Mouse (Mus musculus) embryo, embryonic 9.5 days (tissue): ENCODE data around the gene Lars2.
"Not testable (repeated sequence)": the region's sequence is repeated elsewhere in the genome, so short reads cannot be mapped to it uniquely, and the experiment has no call there.

ENCODE experiments used
- DNase-seq: peaks from one replicate; pipeline ENCODE4 v3.0.0-alpha.2; 2017; ENCODE audit errors: extremely low spot score

Lars2 gene

GRCm38 (mm10) chr9:123366708-123367385 lies at the start of gene Lars2:
TSS of gene Lars2 (plus strand) at chr9:123366927.
- peak; percentile 95 for DNase-seq

GRCm38 (mm10) chr9:123326106-123326505 lies 40.6 kb upstream of the Lars2 start:
- DNase-seq: no peak

DNA sequence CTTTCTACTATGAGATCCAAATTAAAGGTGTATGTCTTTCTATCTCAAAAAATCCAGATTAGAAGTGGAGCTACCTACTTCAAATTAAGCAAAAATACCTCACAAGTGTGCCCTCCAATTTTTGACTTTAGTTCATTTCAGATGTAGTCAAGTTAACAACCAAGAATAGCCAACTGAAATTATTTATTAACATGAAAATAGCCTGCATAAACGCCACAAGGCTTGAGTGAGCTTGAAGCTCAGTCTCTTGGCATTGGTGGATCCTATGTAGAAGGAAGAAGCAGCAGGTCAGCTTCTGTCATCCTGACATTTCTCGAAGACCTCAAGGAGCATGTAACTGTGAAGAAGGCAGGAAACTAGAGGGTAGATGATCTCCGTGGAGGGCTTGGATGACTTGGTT lies 38.4 kb upstream of the Lars2 start:
- no peak for DNase-seq

GRCm38 (mm10) chr9:123329831-123330230 lies 36.9 kb upstream of the Lars2 start:
- DNase-seq: no peak

DNA sequence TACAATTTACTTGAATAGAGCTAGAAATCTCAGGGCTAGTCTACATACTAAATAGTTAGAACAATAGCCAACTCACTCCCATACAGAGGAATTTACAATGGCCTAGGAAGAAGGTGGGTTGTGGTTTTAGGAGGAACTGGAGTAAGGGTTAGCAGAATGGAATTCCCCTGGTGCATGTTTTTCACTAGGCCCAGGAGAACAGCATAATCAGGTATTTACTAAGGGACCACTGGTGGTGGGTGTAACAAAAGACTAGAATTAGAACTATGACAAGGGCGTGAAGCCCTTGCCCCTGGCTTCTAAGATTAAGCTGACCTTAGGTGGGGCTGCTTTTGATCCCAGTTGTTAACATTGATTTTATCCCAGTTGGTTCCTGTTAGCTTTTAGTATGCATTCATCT lies 36.5 kb upstream of the Lars2 start:
- DNase-seq: not testable (repeated sequence)

DNA sequence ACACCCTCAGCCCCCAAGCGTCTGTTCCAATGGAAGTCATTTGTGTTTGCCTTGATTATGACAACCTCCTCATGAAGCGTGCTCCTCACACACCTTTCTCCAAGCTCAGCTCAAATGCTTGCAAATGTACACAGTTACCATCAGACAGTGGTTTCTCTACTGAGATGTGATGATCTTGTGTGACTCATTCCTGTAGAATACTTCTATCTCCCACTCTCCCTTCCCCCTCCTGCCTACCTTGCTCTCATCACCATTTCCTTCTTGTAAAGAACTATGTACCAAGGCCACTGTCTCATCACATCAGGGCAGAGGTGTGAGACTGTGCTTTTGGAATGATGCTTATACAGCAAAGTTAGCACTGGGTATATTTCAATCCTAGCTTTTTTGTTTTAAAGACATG lies 33.2 kb upstream of the Lars2 start:
- no peak for DNase-seq

DNA sequence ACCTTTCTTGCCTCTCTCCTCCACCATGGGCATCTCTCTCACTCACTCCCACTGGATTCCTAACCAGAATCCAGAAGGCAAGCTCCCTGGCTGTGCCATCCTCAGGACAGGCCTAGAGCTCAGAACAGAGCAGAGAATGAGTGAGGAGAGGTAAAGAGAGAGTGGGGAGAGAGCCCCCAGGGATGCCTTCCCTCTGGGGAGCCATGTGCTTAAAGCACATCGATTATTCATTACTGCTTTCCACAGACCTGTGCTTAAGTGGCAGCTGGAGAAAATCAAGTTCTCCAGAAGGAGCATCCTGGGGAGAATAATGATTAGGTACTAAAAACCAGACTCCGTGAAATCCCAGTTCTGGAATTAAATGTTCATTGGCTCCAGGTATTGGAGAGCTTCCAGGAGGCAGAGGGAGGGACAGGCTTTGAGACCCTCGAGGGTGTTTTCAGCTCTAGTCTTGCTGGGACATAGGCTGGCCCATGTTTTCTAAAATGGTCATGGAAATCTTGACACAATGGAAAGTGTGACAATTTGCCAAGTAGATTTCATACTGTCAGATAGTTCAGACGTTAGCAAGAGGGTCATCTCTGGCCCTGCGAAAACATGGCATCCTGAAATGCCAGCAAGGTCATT lies 31.6 kb upstream of the Lars2 start:
- no peak for DNase-seq

- no peak for DNase-seq
Measured at GRCm38 (mm10) chr9:123339651-123340144, 27.0 kb upstream of the Lars2 start.

DNA sequence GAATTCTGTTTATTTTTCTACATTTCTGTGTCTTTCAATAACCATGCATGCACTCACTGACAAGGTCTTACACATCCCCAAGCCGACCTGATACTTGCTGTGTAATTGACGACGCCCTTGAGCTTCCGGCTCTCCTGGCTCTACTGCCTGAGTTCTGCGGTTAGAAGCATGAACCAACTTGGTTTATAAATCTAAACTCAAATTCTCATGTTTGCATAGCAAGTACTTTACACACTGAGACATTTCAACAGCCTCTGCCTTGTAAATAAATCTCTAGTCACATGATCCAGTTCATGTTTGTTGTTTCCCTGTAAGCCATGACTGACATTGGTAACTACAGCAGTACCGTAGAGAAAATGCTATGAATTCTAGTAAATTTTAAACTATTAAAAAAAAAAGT lies 25.5 kb upstream of the Lars2 start:
- no peak for DNase-seq

- no peak for DNase-seq
Measured at GRCm38 (mm10) chr9:123343069-123343468, 23.7 kb upstream of the Lars2 start.

DNA sequence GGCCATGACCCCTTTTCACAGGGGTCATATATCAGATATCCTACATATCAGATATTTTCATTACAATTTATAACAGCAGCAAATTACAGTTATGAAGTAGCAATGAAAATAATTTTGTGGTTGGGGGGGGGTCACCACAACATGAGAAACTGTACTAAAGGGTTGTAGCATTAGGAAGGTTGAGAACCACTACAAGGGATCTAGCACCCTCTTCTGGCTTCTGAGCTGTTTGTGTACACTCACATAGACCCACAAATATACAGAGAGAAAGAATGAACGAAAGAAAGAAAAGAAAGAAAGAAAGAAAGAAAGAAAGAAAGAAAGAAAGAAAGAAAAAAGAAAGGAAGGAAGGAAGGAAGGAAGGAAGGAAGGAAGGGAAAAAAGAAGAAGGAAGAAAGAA lies 17.4 kb upstream of the Lars2 start:
- not testable (repeated sequence) for DNase-seq

DNA sequence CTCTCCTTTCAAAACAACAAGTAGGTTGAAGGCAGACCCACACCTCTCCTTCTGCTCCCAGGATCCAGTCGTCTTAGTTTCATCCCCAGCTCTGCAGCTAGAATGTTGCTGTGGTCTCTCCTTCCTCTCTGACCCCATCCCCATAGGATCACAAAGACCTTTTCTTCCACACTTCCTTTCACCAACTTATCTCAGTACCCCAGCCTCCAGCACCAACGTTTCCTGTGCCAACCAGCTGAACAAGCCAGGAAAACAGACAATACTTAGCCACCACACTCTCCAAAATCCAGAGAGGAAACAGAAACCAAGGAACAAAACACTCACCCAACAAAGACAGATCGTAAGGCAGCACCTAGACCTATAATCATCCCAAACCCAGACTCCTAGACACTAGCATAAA lies 6.7 kb upstream of the Lars2 start:
- no peak for DNase-seq

- no peak for DNase-seq
Measured at GRCm38 (mm10) chr9:123365353-123365752, 1.4 kb upstream of the Lars2 start.

DNA sequence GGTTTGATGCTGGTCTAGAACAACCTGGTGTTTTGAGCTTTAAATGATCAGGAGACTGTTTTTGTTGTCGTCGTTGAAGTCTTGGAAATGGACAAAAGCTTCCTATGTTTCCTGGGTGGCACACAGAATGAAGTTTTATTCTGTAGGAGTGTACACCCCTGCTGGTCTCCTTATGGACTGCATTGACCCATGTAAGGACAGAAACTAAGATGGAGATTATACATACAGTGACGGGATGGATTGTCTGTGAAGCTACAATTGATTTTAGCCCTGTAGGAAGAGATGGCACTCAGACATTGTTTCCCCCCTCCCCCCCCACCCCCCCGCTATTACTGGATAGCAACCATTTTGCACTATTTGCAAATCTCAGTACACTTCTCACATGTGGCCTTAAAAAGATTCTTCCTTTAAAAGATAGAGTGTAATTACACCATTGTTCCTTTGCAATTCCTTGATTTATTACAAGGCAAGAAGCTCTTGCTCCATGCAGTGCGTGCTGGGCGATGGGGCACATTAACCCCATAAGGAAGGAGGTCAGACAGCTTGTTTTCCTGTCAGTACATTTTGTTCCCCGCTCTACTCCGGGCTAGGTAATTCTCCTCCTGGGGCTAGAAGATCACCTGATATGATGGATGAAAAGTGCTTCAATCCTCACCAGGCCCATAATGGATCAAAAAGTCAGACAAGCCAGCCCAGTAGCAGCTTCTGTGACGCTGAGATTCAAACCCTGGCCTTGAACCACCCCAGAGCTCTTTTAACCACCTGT lies 602 bp upstream of the Lars2 start:
- DNase-seq: no peak

GRCm38 (mm10) chr9:123367636-123368035 lies 909 bp downstream of the Lars2 start:
- no peak for DNase-seq

- DNase-seq: no peak
Measured at GRCm38 (mm10) chr9:123382399-123382798, 15.7 kb downstream of the Lars2 start.

GRCm38 (mm10) chr9:123384696-123385095 lies 18.0 kb downstream of the Lars2 start:
- no peak for DNase-seq

DNA sequence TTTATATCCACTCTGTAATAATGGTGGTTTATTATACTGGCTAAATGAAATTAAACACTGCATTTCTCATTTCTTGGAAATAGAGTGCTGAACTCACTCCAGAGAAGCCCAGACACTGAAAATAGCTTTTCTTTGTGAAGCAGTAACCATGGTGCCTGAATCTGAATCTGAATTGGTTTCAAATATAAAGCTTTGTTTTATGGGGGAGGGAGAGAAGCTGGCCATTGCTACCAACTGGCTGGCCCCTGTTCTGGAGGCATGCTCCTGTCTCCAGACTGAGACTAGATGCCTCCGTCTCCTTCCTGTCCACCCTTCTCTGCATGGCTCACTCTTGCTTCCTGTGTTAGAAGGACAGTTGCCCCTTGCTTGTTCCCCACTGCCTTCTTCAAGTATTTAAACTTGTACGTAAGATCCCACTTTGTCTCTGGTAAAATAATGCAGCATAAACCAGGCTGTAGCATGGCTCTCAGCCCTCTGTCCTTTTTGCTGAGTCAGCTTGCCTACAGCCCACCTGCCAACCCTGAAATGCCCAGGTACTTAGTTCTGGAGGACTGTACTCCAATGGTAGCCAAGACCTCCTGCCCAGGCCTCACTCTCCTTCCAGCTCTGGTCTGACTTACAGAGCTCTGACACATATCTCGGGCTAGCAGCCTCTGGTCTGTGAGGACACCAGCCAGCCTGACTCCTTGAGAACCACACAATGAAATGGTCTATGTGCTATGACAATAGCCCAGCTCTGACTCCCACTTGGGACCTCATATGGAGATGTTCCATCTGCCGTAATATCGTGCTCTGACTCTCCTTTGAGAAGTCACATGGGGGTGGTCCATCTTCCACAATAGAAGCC lies 18.8 kb downstream of the Lars2 start:
- no peak for DNase-seq

DNA sequence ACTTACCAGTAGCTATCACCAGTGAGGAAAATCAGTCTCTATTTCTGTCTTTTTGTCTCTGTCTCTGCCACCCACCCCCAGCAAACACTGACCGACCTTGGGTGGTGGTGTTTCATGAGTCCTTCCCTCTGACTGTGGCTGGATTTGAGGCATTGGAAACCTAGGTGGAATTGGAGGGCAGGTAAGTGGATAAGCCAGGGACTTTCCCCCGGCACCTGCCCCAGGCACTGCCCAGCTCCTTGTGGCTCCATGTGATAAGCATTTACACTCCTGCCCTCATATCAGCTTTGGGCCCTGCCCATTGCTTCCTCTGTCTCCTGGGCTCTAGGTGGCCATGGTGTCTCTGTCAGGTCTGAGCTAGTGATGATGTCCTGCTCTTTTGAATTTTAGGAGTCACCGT lies 19.6 kb downstream of the Lars2 start:
- DNase-seq: no peak

DNA sequence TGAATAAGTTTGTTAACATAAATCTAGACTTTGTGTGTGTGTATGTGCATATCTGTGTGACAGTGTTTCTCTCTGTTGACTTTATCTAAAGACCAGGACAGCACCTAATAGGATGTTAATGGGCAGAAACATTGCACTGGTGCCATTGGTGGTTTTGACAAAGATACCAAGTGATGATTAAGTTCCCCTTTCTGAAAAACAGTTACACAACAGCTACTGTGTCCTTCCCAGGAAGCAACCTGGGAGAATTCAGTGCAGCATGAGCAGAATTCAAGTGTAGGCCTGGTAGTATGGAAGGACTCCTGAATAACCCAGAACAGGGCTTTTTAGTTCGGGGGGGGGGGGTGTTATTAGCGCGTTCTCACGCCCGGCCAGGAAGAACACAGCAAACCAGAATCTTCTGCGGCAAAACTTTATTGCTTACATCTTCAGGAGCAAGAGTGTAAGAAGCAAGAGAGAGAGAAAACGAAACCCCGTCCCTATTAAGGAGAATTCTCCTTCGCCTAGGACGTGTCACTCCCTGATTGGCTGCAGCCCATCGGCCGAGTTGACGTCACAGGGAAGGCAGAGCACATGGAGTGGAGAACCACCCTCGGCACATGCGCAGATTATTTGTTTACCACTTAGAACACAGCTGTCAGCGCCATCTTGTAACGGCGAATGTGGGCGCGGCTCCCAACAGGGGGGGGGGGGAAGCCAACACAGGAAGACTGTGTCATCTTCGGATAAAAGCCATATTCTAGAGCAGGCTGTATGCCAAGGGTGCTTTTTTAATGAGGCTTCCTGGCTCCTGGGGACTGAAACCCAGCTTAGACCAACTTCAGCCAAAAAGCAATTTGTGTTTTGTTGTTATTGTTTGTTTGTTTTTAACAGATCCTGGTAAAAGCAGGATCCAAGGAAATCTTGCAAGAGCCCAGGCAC lies 21.6 kb downstream of the Lars2 start:
- DNase-seq: not testable (repeated sequence)
